Mouse (Mus musculus) midbrain, embryonic 10.5 days (tissue): ENCODE data around the gene Rnf19b. TPM values are rescaled to one million over a fixed set of nuclear protein-coding genes. Genes with fewer than 3 reads are reported as not detected.
A peak's percentile ranks its signal among the peaks of the same experiment; 100 is the strongest.

ENCODE experiments used
- DNase-seq: peaks from one replicate; pipeline ENCODE4 v3.0.0-alpha.2; 2017; ENCODE audit warnings: low spot score
- H3K27ac ChIP-seq: fragments of 300-500 bp; sonication (generic); replicated peaks from 2 replicates; pipeline ENCODE4 v1.5.1; 2016; ENCODE audit warnings: mild to moderate bottlenecking
- H3K27me3 ChIP-seq: fragments of 300-500 bp; sonication (generic); 2 replicates; pipeline ENCODE4 v1.6.1; 2016; ENCODE audit warnings: low read depth, mild to moderate bottlenecking; ENCODE audit not compliant: poor library complexity, severe bottlenecking
- H3K36me3 ChIP-seq: fragments of 300-500 bp; sonication (generic); 2 replicates; pipeline ENCODE4 v1.6.1; 2016; ENCODE audit warnings: mild to moderate bottlenecking, moderate library complexity
- H3K4me1 ChIP-seq: fragments of 300-500 bp; sonication (generic); 2 replicates; pipeline ENCODE4 v1.6.1; 2016
- H3K4me3 ChIP-seq: fragments of 300-500 bp; sonication (generic); 2 replicates; pipeline ENCODE4 v1.5.1; 2016; ENCODE audit warnings: mild to moderate bottlenecking, moderate library complexity
- H3K9me3 ChIP-seq: fragments of 300-500 bp; sonication (generic); replicated peaks from 2 replicates; pipeline ENCODE4 v1.6.1; 2016; ENCODE audit warnings: mild to moderate bottlenecking
- WGBS: fragments of 180-500 bp; shearing (Covaris S2); methylation state at CpG from one replicate; pipeline ENCODE4 v1.1.7; 2016; 5-methylcytosine and 5-hydroxymethylcytosine counted together
- polyA plus RNA-seq: library from polyadenylated mRNA; unstranded; fragments of >200 nt; fragmentation: Nextera tagmentation; extraction: Ambion mirVana; gene quantifications from 2 replicates; pipeline ENCODE4 v1.2.1, GENCODE M21; 2016

The Rnf19b gene
- polyA plus RNA-seq, 1 experiment from 2014 or later = 7.1 TPM

DNA sequence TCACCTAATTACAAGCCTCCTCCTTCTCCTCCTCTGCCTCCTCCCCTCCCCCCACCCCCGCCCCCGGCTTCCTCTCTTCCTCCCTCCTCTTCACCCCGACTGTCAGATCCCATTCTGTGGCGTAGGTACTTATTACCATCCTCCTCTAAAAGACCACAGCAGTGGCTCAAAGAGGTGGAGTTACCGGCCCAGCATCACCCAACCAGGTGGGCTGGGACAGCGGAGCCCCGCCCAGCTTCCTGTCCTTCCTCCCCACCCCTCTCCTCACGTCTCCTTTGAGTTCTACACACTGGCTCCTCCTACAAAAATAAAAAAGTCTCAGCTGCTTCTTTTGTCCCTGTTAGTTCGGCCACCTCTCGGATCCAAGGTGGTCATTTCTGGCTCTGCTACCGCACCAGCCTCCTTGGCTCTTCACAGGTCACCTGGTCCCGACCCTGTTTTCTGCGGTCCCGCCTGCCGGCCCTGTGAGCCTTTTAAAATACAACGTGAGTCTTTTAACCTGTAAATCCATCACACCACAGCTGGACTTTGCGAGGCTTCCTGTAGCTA lies 72.8 kb downstream of the Rnf19b start:
- no peak for DNase-seq
- Histone ChIP-seq H3K27ac (0 out of 2 replicates have a peak overlapping the region, but pooled peaks have one; percentile 28), H3K36me3 (no peaks in the 10 kb centered on the region), H3K4me1 (peaks cover 47% of the 10 kb centered on the region), H3K4me3 (peak overlapping the region; percentile 30), H3K27me3 (peaks cover 68% of the 10 kb centered on the region), H3K9me3 (no peaks in the 10 kb centered on the region)
- 5% methylated on average over 17 of the region's 17 CpGs for WGBS

DNA sequence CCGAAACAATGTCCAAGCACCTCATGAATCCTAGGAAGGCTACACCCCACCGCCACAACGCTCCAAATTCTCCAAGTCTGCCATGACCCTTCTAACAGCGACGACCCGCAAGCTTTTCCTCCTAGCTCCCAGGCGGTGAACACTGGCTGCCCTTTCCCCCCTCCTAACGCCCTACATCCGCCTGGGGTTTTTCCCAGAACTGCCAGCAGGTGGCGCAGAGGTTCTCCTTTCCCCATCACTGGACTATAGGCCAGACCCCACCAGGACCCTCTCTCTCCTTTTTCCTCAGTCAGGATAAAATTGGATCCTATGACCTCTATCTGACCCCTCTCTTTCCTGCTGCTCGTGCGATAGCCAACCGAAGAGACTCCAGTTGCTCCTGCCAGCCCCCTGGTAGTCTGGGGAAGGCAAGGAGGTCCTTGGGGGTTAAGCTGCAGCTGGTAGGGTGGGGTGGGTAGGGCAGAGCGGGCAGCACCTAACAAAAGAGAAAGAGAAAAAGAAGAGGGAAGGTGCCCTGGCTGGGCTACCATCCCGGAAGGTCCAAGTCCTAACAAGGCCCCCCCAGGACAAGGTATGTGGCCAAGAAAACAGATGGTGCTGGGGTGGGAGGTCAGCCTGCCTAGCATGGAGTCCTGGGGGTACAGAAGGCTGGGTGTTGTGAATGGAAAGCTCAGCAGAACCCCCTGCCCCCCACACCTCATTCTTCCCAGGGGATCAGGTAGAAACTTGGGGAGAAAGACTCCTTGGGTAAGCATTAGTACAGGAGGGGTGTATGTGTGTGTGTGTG lies 76.9 kb downstream of the Rnf19b start:
- no peaks in the 10 kb centered on the region for H3K36me3 ChIP-seq
- peak; percentile 89 for DNase-seq
- peak overlapping the region; percentile 30 for H3K4me3 ChIP-seq
- H3K4me1 ChIP-seq = peaks cover 44% of the 10 kb centered on the region
- H3K27ac ChIP-seq = 0 out of 2 replicates have a peak overlapping the region, but pooled peaks have one; percentile 69
- peaks cover 88% of the 10 kb centered on the region for H3K27me3 ChIP-seq
- 9% methylated on average over 15 of the region's 15 CpGs for WGBS
- H3K9me3 ChIP-seq = no peaks in the 10 kb centered on the region

Other genes with a start within 250 kb of the Rnf19b start
- 7.6 and 10.0 TPM in 2 replicates for gene Trim62, start 174.7 kb upstream of the Rnf19b start, polyA plus RNA-seq
- gene Azin2, start 95.8 kb upstream of the Rnf19b start, polyA plus RNA-seq = 11.1 and 14.9 TPM in 2 replicates
- gene Ak2, start 66.3 kb upstream of the Rnf19b start, polyA plus RNA-seq = 187 and 205 TPM in 2 replicates
- gene Tmem54, start 47.3 kb downstream of the Rnf19b start, polyA plus RNA-seq = 1.0 and 2.1 TPM in 2 replicates
- gene Hpca, start 63.8 kb downstream of the Rnf19b start, polyA plus RNA-seq = 1.4 and 2.4 TPM in 2 replicates
- gene Fndc5, start 78.7 kb downstream of the Rnf19b start, polyA plus RNA-seq = 0.50 and 0.78 TPM in 2 replicates
- gene S100pbp, start 131.5 kb downstream of the Rnf19b start, polyA plus RNA-seq = 28.2 and 28.8 TPM in 2 replicates
- gene Yars, start 131.5 kb downstream of the Rnf19b start, polyA plus RNA-seq = 107 and 111 TPM in 2 replicates
- 2.7 and 3.7 TPM in 2 replicates for gene C77080, start 203.1 kb downstream of the Rnf19b start, polyA plus RNA-seq
- 0.30 and 0.47 TPM in 2 replicates for gene Sync, start 229.3 kb downstream of the Rnf19b start, polyA plus RNA-seq